Mouse (Mus musculus) mouse embryonic stem cell (cell line): ENCODE results near the gene Prl5a1.

ENCODE experiments used
- in situ Hi-C, 2 experiments: fragments of 300-500 bp; cut with MboI; formaldehyde crosslinking; loops; 1 replicate in 1 of 2; 3 replicates in 1 of 2; pipeline ENCODE4 v1.14.3; 2019 to 2020; ENCODE audit warnings: low sequenced_read_pairs in 2 of 2, low pct_unique_long_range_greater_than_20kb in 1 of 2, mixed read lengths in 1 of 2; ENCODE audit not compliant: unreplicated experiment in 1 of 2

Prl5a1 gene

DNA sequence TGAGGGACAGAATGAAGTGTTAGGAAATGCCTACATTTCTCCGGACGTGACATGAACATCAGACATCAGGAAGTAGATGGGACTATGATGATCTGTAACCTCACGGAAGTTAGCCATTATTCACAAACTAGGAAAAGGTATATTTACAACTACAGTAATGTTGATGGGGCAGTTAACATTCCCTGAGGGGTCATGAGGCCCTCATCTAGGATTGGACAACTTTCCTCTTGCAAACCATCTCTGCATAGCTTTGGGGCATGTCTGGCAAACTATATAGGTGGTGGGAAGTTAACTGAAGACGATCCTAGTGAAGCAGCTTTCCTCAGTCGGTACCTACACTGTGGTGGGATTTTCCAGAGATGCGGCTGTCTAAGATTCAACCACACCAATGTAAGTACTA, at the start of gene Prl5a1:
TSS of gene Prl5a1 (plus strand) at position 301 of the 400 bp plus-strand sequence.
- in situ Hi-C loops: no loop called here

DNA sequence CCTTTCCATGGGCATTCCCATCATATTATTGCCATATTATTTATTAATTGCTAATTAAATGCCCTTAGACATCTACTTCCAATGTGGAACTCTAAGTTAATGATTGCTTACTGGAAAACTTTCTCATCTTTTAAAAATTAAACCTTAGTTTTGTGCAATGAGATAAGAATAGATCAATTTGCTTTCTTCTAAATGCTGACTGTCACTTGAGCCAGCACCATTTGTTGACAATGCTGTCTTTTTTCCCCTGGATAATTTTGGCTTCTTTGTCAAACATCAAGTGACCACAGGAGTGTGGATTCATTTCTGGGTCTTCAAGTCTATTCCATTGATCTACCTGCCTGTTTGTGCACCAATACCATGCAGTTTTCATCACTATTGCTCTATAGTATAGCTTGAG, 46.1 kb upstream of the Prl5a1 start:
- in situ Hi-C loops: no loop called here

DNA sequence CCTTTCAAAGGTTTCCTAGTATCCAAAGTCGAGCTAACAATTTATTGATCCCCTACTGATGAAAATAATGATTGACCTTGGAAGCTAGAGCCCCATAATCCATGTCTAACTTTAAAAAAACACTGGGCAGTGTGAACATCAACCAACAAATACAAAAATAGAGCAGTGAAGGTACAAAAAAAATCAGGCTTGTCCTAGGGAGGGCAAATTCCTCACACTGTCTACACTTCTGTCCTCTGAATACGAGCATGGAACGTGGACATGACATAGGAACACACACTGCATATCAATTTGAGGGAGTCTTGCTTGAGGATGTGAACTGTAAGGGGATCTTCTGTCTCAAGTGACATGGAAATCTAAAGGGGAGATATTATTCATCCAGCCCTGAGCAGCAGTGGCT, 33.7 kb upstream of the Prl5a1 start:
- in situ Hi-C loops: no loop called here

DNA sequence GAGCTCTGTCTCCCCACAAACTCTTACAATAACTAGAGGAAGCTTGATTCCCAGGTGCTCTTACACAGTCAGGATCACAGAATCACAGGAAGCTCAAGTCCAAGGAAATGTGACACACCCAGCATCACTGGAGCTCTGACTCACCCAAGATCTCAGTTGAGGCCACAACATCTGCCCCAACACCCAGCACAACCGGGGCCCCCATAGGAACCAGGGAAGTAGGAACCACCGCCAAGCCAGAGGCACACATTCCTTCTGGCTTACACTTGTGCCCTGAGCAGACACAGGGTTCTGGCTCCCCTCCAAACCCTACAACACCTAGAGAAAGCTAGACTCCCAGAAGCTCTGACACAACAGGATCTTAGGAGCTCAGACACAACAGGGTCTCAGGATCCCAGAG, 9.5 kb upstream of the Prl5a1 start:
- in situ Hi-C loops: no loop called here

DNA sequence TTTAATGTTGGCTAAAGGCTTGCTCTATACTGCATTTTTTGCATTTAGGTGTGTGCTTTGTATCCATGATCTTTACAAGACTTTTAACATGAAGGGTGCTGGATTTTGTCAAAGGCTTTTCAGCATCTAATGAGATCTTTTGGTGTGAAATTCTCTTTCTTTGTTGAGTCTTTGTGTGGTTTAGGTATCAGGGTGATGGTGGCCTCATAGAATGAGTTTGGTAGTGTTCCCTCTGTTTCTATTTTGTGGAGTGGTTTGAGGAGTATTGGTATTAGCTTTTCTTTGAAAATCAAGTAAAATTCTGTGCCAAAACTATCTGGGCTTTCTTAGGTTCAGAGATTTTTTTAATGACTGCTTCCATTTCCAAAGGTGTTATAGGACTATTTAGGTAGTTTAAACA, 6.5 kb upstream of the Prl5a1 start:
- in situ Hi-C loops: no loop called here
